Mouse (Mus musculus): Measurements from ENCODE around the gene Stt3b. TPM values are rescaled to one million over a fixed set of nuclear protein-coding genes. Genes with fewer than 3 reads are reported as not detected.
"Not testable (repeated sequence)": the region's sequence is repeated elsewhere in the genome, so short reads cannot be mapped to it uniquely, and the experiment has no call there.

Stt3b gene
- polyA plus RNA-seq, 1 experiment from 2014 or later: 56.6 TPM

DNA sequence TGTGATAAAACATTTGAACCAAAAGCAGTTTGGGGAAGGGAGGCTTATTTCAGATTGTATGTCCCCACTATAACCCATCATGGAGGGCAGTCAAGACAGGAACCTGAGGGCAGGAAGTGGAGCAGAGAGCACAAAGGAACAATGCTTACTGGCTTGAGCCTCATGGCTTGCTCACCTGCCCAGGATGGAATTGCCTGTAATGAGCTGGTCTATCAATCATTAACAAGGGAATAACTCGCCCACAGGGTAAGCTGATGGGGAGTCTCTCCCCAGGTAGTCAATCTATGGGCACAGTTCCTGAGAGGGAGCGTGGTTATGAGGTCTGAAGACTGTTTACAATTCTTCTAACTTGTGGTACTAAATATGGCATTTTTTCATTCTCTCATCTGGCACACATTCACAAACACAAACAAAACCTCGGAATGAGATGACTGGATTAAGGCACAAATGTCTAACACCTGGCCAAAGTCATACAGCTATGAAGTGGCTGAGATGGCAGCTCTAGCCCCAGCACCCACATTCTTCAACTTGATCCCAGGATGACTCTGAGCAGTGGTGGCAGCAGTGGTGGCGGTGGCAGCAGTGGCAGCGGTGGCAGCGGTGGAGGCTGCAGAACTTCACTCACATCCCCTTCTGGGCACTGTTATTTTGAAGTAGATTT lies 22.3 kb downstream of the Stt3b start:
- Histone ChIP-seq H3K9me3 (ENCODE audit: low read length) (no peaks in the 10 kb centered on the region), H3K4me2 (replicated peaks; ENCODE audit: low read depth, low read length) (no peak overlapping the region), H3K36me3 (ENCODE audit: insufficient read depth, low read length) (no peaks in the 10 kb centered on the region), H3K4me1 (ENCODE audit: insufficient read depth, low read depth, low read length) (peaks cover 8% of the 10 kb centered on the region; the same call in 1 of the 2 replicates), H3K27ac (ENCODE audit: low read length) (0 out of 2 replicates have a peak overlapping the region, but pooled peaks have one; percentile 20), H3K9ac (replicated peaks; ENCODE audit: low read depth) (no peak overlapping the region), H3K4me3 (ENCODE audit: low read depth, low read length) (no peak overlapping the region), H3K27me3 (replicated peaks; ENCODE audit: insufficient read depth, low read length) (no peaks in the 10 kb centered on the region)
- 60% methylated on average over 6 of the region's 6 CpGs for WGBS
- no peak for DNase-seq (ENCODE audit: low spot score)
- peak; percentile 23; the same call in 1 of the 2 replicates for ATAC-seq
- TF ChIP-seq EP300 (IDR thresholded peaks at IDR 0.05): no peak
- TF ChIP-seq CTCF (IDR thresholded peaks at IDR 0.05): no peak

DNA sequence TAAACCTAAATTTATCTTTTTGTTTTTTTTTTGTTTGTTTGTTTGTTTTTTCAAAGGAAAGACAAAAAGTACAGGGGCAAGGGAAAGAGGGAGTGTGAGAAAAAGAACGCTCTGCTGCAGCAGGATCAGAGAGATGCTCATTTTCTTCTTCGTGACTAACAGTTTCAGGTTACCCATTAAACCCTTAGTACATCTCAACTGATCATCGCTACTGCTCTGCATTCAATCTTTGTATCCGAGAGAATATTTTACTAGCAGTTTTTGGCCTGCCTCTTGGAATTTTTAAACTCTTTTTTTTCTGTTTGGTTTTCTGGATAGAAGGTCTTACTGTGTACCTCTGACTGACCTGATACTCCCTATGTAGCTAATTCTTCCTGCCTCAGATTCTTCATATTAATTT lies 25.8 kb downstream of the Stt3b start:
- H3K4me1 ChIP-seq (ENCODE audit: insufficient read depth, low read depth, low read length): peaks cover 11% of the 10 kb centered on the region; the same call in 1 of the 2 replicates
- H3K4me2 ChIP-seq (replicated peaks; ENCODE audit: low read depth, low read length): no peak overlapping the region
- no peaks in the 10 kb centered on the region for H3K9me3 ChIP-seq (ENCODE audit: low read length)
- H3K4me3 ChIP-seq (ENCODE audit: low read depth, low read length): no peak overlapping the region
- no peaks in the 10 kb centered on the region for H3K36me3 ChIP-seq (ENCODE audit: insufficient read depth, low read length)
- peak overlapping the region; percentile 59; the same call in 1 of the 2 replicates for H3K27ac ChIP-seq (ENCODE audit: low read length)
- no peaks in the 10 kb centered on the region for H3K27me3 ChIP-seq (replicated peaks; ENCODE audit: insufficient read depth, low read length)
- ATAC-seq (no peak), DNase-seq (ENCODE audit: low spot score) (no peak)
- 72% methylated on average over 4 of the region's 4 CpGs for WGBS
- no peak overlapping the region for H3K9ac ChIP-seq (replicated peaks; ENCODE audit: low read depth)
- no peak for TF ChIP-seq EP300 (IDR thresholded peaks at IDR 0.05)
- no peak for TF ChIP-seq CTCF (IDR thresholded peaks at IDR 0.05)

DNA sequence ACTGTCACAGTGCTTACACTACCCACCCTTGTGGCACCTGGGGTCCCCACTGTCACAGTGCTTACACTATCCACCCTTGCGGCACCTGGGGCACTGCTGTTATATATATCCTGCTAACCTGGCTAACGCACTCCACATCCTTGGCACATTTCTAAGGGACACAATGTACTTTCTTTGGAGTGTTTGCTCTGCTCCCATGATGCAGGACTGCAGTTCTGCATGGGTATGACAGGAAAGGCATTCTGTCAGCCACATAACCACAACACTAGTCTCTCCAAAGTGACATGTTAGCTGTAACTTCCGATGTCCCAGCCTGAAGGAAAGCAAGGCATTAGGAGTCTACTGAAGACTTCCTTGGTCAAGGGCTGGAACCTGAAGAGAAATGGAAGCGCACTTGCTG lies 26.8 kb downstream of the Stt3b start:
- TF ChIP-seq CTCF (IDR thresholded peaks at IDR 0.05) (no peak), EP300 (IDR thresholded peaks at IDR 0.05) (peak; percentile 96)
- no peak overlapping the region for H3K9ac ChIP-seq (replicated peaks; ENCODE audit: low read depth)
- WGBS: 56% methylated on average over 4 of the region's 4 CpGs
- H3K27ac ChIP-seq (ENCODE audit: low read length): peak overlapping the region; percentile 59
- ATAC-seq: peak; percentile 94
- no peaks in the 10 kb centered on the region for H3K27me3 ChIP-seq (replicated peaks; ENCODE audit: insufficient read depth, low read length)
- no peak overlapping the region for H3K4me3 ChIP-seq (ENCODE audit: low read depth, low read length)
- H3K4me1 ChIP-seq (ENCODE audit: insufficient read depth, low read depth, low read length): peaks cover 7% of the 10 kb centered on the region; the same call in 1 of the 2 replicates
- no peaks in the 10 kb centered on the region for H3K36me3 ChIP-seq (ENCODE audit: insufficient read depth, low read length)
- H3K4me2 ChIP-seq (replicated peaks; ENCODE audit: low read depth, low read length): no peak overlapping the region
- DNase-seq (ENCODE audit: low spot score): peak; percentile 87
- H3K9me3 ChIP-seq (ENCODE audit: low read length): no peaks in the 10 kb centered on the region

DNA sequence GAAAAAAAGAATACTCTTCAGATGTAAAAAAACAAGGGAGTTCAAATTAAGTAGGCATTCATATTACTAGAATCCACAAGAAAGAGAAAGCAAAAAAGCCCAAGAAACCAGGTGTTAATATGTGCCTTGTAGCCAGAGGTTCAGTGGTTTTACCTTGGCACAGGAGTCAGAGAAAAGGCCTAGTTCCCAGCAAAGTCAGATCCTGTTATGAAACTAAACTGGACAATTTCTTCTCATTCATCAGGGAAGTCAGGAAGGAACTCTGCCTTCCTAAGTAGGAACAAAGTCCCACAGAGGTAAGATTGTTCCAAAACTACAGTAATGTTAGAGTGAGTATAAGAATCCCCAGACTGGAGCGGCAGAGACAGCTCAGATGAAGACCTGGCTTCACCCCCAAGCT lies 31.6 kb downstream of the Stt3b start:
- H3K9me3 ChIP-seq (ENCODE audit: low read length): no peaks in the 10 kb centered on the region
- H3K9ac ChIP-seq (replicated peaks; ENCODE audit: low read depth): no peak overlapping the region
- H3K4me3 ChIP-seq (ENCODE audit: low read depth, low read length): no peak overlapping the region
- peaks cover 3% of the 10 kb centered on the region; the same call in 1 of the 2 replicates for H3K4me1 ChIP-seq (ENCODE audit: insufficient read depth, low read depth, low read length)
- no peaks in the 10 kb centered on the region for H3K27me3 ChIP-seq (replicated peaks; ENCODE audit: insufficient read depth, low read length)
- WGBS: 93% methylated on average over 1 of the region's 1 CpGs
- ATAC-seq (no peak), DNase-seq (ENCODE audit: low spot score) (no peak)
- TF ChIP-seq CTCF (IDR thresholded peaks at IDR 0.05) (no peak), EP300 (IDR thresholded peaks at IDR 0.05) (no peak)
- H3K4me2 ChIP-seq (replicated peaks; ENCODE audit: low read depth, low read length): no peak overlapping the region
- peaks cover 7% of the 10 kb centered on the region for H3K36me3 ChIP-seq (ENCODE audit: insufficient read depth, low read length)
- no peak overlapping the region for H3K27ac ChIP-seq (ENCODE audit: low read length)

DNA sequence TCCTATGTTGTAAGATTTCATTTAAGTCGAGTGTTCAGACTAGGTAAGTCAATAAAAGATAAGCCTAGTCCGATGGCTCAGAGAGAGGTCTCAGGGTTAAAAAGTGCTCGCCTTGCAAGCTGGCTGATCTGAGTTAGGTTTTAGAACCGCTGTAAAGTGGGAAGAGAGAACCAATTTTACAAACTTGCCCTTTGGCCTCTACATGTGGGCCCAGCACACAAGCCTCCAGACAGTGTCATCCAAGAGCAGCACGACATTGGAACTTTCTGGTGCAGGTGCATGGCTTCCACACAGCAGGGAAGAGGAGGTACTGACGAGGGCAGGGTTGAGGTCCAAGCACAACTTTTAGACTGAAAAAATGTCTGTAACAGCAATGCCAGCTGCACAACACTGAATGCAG lies 35.4 kb downstream of the Stt3b start:
- Histone ChIP-seq H3K27me3 (replicated peaks; ENCODE audit: insufficient read depth, low read length) (no peaks in the 10 kb centered on the region), H3K4me2 (replicated peaks; ENCODE audit: low read depth, low read length) (no peak overlapping the region), H3K27ac (ENCODE audit: low read length) (no peak overlapping the region), H3K36me3 (ENCODE audit: insufficient read depth, low read length) (peaks cover 7% of the 10 kb centered on the region), H3K9me3 (ENCODE audit: low read length) (no peaks in the 10 kb centered on the region), H3K4me3 (ENCODE audit: low read depth, low read length) (no peak overlapping the region), H3K4me1 (ENCODE audit: insufficient read depth, low read depth, low read length) (no peaks in the 10 kb centered on the region), H3K9ac (replicated peaks; ENCODE audit: low read depth) (no peak overlapping the region)
- no peak for ATAC-seq
- TF ChIP-seq CTCF (IDR thresholded peaks at IDR 0.05) (no peak), EP300 (IDR thresholded peaks at IDR 0.05) (no peak)
- WGBS: 72% methylated on average over 6 of the region's 6 CpGs
- no peak for DNase-seq (ENCODE audit: low spot score)

DNA sequence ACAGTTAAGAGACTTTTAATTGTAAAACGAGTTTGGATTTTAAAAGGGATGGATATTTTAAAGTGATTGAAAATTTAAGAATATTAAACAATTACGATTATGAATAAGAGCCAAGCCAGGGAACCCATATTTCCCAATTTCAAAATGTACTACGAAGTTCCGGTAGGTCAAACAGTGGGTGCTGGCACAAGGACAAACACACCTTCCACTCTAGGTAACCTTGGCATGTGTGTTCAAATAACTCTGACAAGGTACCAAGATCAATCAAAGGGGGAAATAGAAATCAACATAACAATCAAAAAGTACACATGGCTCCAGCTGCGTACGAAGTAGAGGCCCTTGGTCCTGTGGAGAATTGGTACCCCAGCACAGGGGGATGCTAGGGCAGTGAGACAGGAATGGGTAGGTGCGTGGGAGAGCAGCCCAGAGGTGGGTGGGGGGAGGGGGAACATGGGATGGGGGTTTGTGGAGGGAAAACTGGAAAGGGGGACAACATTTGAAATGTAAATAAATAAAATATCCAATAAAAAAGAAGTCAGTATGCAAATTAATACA lies 37.0 kb downstream of the Stt3b start:
- no peak overlapping the region for H3K27ac ChIP-seq (ENCODE audit: low read length)
- 75% methylated on average over 7 of the region's 7 CpGs for WGBS
- H3K4me3 ChIP-seq (ENCODE audit: low read depth, low read length): no peak overlapping the region
- TF ChIP-seq EP300 (IDR thresholded peaks at IDR 0.05): no peak
- no peak for TF ChIP-seq CTCF (IDR thresholded peaks at IDR 0.05)
- peaks cover 7% of the 10 kb centered on the region for H3K36me3 ChIP-seq (ENCODE audit: insufficient read depth, low read length)
- ATAC-seq (no peak), DNase-seq (ENCODE audit: low spot score) (no peak)
- no peaks in the 10 kb centered on the region for H3K4me1 ChIP-seq (ENCODE audit: insufficient read depth, low read depth, low read length)
- no peak overlapping the region for H3K4me2 ChIP-seq (replicated peaks; ENCODE audit: low read depth, low read length)
- H3K27me3 ChIP-seq (replicated peaks; ENCODE audit: insufficient read depth, low read length): no peaks in the 10 kb centered on the region
- no peak overlapping the region for H3K9ac ChIP-seq (replicated peaks; ENCODE audit: low read depth)
- no peaks in the 10 kb centered on the region for H3K9me3 ChIP-seq (ENCODE audit: low read length)

DNA sequence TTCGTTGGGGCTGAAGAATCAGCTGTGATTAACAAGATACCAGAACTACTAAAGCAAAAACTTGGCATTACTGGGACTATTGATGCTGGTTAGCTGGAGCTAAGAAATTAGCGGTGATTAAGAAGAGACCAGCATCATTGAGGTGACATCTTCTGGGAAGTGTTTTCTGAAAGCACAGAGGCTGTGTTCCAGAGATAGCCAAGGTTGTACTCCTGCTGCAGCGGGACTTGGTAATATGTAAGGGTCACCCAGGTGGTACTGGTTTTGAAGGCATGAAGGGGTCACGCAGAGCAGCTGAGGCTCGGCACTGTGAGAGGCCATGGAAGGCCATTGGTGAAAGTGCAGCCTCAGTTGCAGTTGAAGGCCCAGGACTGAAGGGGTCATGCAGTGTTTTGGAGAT lies 37.8 kb downstream of the Stt3b start:
- H3K27me3 ChIP-seq (replicated peaks; ENCODE audit: insufficient read depth, low read length); H3K9ac ChIP-seq (replicated peaks; ENCODE audit: low read depth); H3K27ac ChIP-seq (ENCODE audit: low read length); DNase-seq (ENCODE audit: low spot score); H3K4me1 ChIP-seq (ENCODE audit: insufficient read depth, low read depth, low read length); H3K36me3 ChIP-seq (ENCODE audit: insufficient read depth, low read length); H3K4me2 ChIP-seq (replicated peaks; ENCODE audit: low read depth, low read length); H3K9me3 ChIP-seq (ENCODE audit: low read length); H3K4me3 ChIP-seq (ENCODE audit: low read depth, low read length); ATAC-seq: not testable (repeated sequence)
- 95% methylated on average over 2 of the region's 5 CpGs for WGBS
